ENCODE assay signal across 7 mouse cellular contexts in genomic region chr5:146584156-146584477, GRCm38 (mm10). TPM values are rescaled to one million over a fixed set of nuclear protein-coding genes. Genes with fewer than 3 reads are reported as not detected.
A peak's percentile ranks its signal among the peaks of the same experiment; 100 is the strongest.
DNase-seq lines count a peak whose midpoint lies in the region; ATAC-seq lines count a peak whose summit lies in the region.

No protein-coding gene starts in this region.

- H3K4me2 ChIP-seq in lung, embryonic 15.5 days = peak overlapping the region; percentile 81
- H3K4me2 ChIP-seq in forebrain, embryonic 16.5 days (ENCODE audit: low read length) = peak overlapping the region; percentile 82
- peak overlapping the region; percentile 97 for H3K4me2 ChIP-seq in limb, embryonic 15.5 days
- peak overlapping the region; percentile 94 for H3K4me2 ChIP-seq in stomach, embryonic 15.5 days

- H3K27me3 ChIP-seq in lung, embryonic 15.5 days = peaks cover 53% of the 10 kb centered on the region
- H3K27me3 ChIP-seq in forebrain, embryonic 16.5 days (replicated peaks; ENCODE audit: control insufficient read depth, insufficient read depth, low read length) = peaks cover 20% of the 10 kb centered on the region
- peaks cover 45% of the 10 kb centered on the region for H3K27me3 ChIP-seq in limb, embryonic 15.5 days
- H3K27me3 ChIP-seq in stomach, embryonic 15.5 days (replicated peaks) = peaks cover 43% of the 10 kb centered on the region

- H3K4me3 ChIP-seq in lung, embryonic 15.5 days = peak overlapping the region; percentile 37
- H3K4me3 ChIP-seq in forebrain, embryonic 16.5 days (replicated peaks; ENCODE audit: low read length) = peak overlapping the region; percentile 69
- peak overlapping the region; percentile 48 for H3K4me3 ChIP-seq in limb, embryonic 15.5 days
- peak overlapping the region; percentile 47 for H3K4me3 ChIP-seq in stomach, embryonic 15.5 days (replicated peaks)

- H3K27ac ChIP-seq in lung, embryonic 15.5 days = no peak overlapping the region
- H3K27ac ChIP-seq in forebrain, embryonic 16.5 days (ENCODE audit: low read length) = no peak overlapping the region; the same call in 1 of the 2 replicates
- no peak overlapping the region for H3K27ac ChIP-seq in limb, embryonic 15.5 days
- H3K27ac ChIP-seq in stomach, embryonic 15.5 days = no peak overlapping the region

- no peak overlapping the region for H3K9ac ChIP-seq in lung, embryonic 15.5 days
- H3K9ac ChIP-seq in forebrain, embryonic 16.5 days (replicated peaks; ENCODE audit: low read depth, low read length) = peak overlapping the region; percentile 86
- peak overlapping the region; percentile 14; the same call in 1 of the 2 replicates for H3K9ac ChIP-seq in limb, embryonic 15.5 days
- no peak overlapping the region for H3K9ac ChIP-seq in stomach, embryonic 15.5 days

- no peak for ATAC-seq in lung, embryonic 15.5 days (ENCODE audit: borderline replicate concordance, extremely low read depth, low FRiP score, low TSS enrichment)
- no peak for ATAC-seq in forebrain, embryonic 16.5 days
- no peak for ATAC-seq in limb, embryonic 15.5 days (ENCODE audit: insufficient number of reproducible peaks, low FRiP score, low TSS enrichment, low read depth)
- no peak for ATAC-seq in stomach, embryonic 15.5 days (ENCODE audit: insufficient read depth, low FRiP score, low read depth)

- 5% methylated on average over 10 of the region's 10 CpGs for WGBS in lung, embryonic 15.5 days
- 2% methylated on average over 10 of the region's 10 CpGs for WGBS in forebrain, embryonic 16.5 days
- WGBS in limb, embryonic 15.5 days = 4% methylated on average over 10 of the region's 10 CpGs
- 8% methylated on average over 10 of the region's 10 CpGs for WGBS in stomach, embryonic 15.5 days

- peaks cover 9% of the 10 kb centered on the region for H3K4me1 ChIP-seq in lung, embryonic 15.5 days
- H3K4me1 ChIP-seq in forebrain, embryonic 16.5 days (replicated peaks; ENCODE audit: control insufficient read depth, insufficient read depth, low read length) = peaks cover 9% of the 10 kb centered on the region
- H3K4me1 ChIP-seq in limb, embryonic 15.5 days = peaks cover 19% of the 10 kb centered on the region
- peaks cover 9% of the 10 kb centered on the region; the same call in 1 of the 2 replicates for H3K4me1 ChIP-seq in stomach, embryonic 15.5 days

- DNase-seq in lung, postnatal 10 days = no peak
- no peak for DNase-seq in testis, postnatal 10 days (ENCODE audit: low spot score)
- DNase-seq in layer of hippocampus, postnatal 14 days (ENCODE audit: low spot score in 2 of 2) = no peak

- no peaks in the 10 kb centered on the region for H3K36me3 ChIP-seq in lung, embryonic 15.5 days
- no peaks in the 10 kb centered on the region for H3K36me3 ChIP-seq in forebrain, embryonic 16.5 days (ENCODE audit: control insufficient read depth, insufficient read depth)
- no peaks in the 10 kb centered on the region for H3K36me3 ChIP-seq in limb, embryonic 15.5 days
- no peaks in the 10 kb centered on the region for H3K36me3 ChIP-seq in stomach, embryonic 15.5 days

- no peaks in the 10 kb centered on the region for H3K9me3 ChIP-seq in lung, embryonic 15.5 days
- no peaks in the 10 kb centered on the region for H3K9me3 ChIP-seq in forebrain, embryonic 16.5 days (ENCODE audit: control insufficient read depth, low read length)
- no peaks in the 10 kb centered on the region for H3K9me3 ChIP-seq in limb, embryonic 15.5 days
- no peaks in the 10 kb centered on the region for H3K9me3 ChIP-seq in stomach, embryonic 15.5 days

RNA-seq across cellular contexts. Expression of gene Gpr12, which starts 0.9 kb away (rescaled TPM):
- polyA plus RNA-seq in lung, embryonic 15.5 days (2015; fragmentation: Nextera tagmentation; extraction: Ambion mirVana) = not detected in 2 replicates
- polyA plus RNA-seq in forebrain, embryonic 16.5 days (2015; fragmentation: Nextera tagmentation; extraction: Ambion mirVana) = 37.0 and 42.5 TPM in 2 replicates
- polyA plus RNA-seq in limb, embryonic 15.5 days (2015; fragmentation: Nextera tagmentation; extraction: Ambion mirVana) = 0.19 and 0.22 TPM in 2 replicates
- polyA plus RNA-seq in stomach, embryonic 15.5 days (2015; fragmentation: Nextera tagmentation; extraction: Ambion mirVana) = 0.10 TPM in 2 replicates
- total RNA-seq in layer of hippocampus, postnatal 14 days (2021) = 10 to 100 TPM; 37.2 to 47.1 TPM

RNA-seq across cellular contexts. Expression of gene Gm3415, which starts 28.2 kb away (rescaled TPM):
- not detected in 2 replicates for polyA plus RNA-seq in lung, embryonic 15.5 days (2015; fragmentation: Nextera tagmentation; extraction: Ambion mirVana)
- not detected in 2 replicates for polyA plus RNA-seq in forebrain, embryonic 16.5 days (2015; fragmentation: Nextera tagmentation; extraction: Ambion mirVana)
- polyA plus RNA-seq in limb, embryonic 15.5 days (2015; fragmentation: Nextera tagmentation; extraction: Ambion mirVana) = not detected in 2 replicates
- polyA plus RNA-seq in stomach, embryonic 15.5 days (2015; fragmentation: Nextera tagmentation; extraction: Ambion mirVana) = not detected in 2 replicates
- total RNA-seq in layer of hippocampus, postnatal 14 days (2021) = not detected

RNA-seq across cellular contexts. Expression of gene Gm3409, which starts 46.7 kb away (rescaled TPM):
- not detected in 2 replicates for polyA plus RNA-seq in lung, embryonic 15.5 days (2015; fragmentation: Nextera tagmentation; extraction: Ambion mirVana)
- polyA plus RNA-seq in forebrain, embryonic 16.5 days (2015; fragmentation: Nextera tagmentation; extraction: Ambion mirVana) = not detected in 2 replicates
- polyA plus RNA-seq in limb, embryonic 15.5 days (2015; fragmentation: Nextera tagmentation; extraction: Ambion mirVana) = not detected in 2 replicates
- not detected in 2 replicates for polyA plus RNA-seq in stomach, embryonic 15.5 days (2015; fragmentation: Nextera tagmentation; extraction: Ambion mirVana)
- not detected for total RNA-seq in layer of hippocampus, postnatal 14 days (2021)

RNA-seq across cellular contexts. Expression of gene Gm3404, which starts 58.5 kb away (rescaled TPM):
- not detected in 2 replicates for polyA plus RNA-seq in lung, embryonic 15.5 days (2015; fragmentation: Nextera tagmentation; extraction: Ambion mirVana)
- not detected in 2 replicates for polyA plus RNA-seq in forebrain, embryonic 16.5 days (2015; fragmentation: Nextera tagmentation; extraction: Ambion mirVana)
- not detected in 2 replicates for polyA plus RNA-seq in limb, embryonic 15.5 days (2015; fragmentation: Nextera tagmentation; extraction: Ambion mirVana)
- not detected in 2 replicates for polyA plus RNA-seq in stomach, embryonic 15.5 days (2015; fragmentation: Nextera tagmentation; extraction: Ambion mirVana)
- not detected for total RNA-seq in layer of hippocampus, postnatal 14 days (2021)

Comparison
In these comparisons a context has a peak if more than half of its experiments do, and no peak if none do; other contexts are left out.
1. H3K9ac ChIP-seq: peak in forebrain, embryonic 16.5 days (single experiment) and limb, embryonic 15.5 days (single experiment); none in lung, embryonic 15.5 days (single experiment) and stomach, embryonic 15.5 days (single experiment).
2. RNA of gene Gpr12, which starts 0.9 kb away (polyA plus RNA-seq): 37.0 to 42.5 TPM in forebrain, embryonic 16.5 days; 0.19 to 0.22 TPM in limb, embryonic 15.5 days, 0.10 TPM in stomach, embryonic 15.5 days and not detected in lung, embryonic 15.5 days; every median in the first group is over 10 times any median in the second.
3. Peak in every context shown above with its lines, with median percentiles within 50 percentile points of each other: H3K4me2 ChIP-seq and H3K4me3 ChIP-seq.